Comparison of ENCODE assay signal across 9 mouse cellular contexts in the genomic region with DNA sequence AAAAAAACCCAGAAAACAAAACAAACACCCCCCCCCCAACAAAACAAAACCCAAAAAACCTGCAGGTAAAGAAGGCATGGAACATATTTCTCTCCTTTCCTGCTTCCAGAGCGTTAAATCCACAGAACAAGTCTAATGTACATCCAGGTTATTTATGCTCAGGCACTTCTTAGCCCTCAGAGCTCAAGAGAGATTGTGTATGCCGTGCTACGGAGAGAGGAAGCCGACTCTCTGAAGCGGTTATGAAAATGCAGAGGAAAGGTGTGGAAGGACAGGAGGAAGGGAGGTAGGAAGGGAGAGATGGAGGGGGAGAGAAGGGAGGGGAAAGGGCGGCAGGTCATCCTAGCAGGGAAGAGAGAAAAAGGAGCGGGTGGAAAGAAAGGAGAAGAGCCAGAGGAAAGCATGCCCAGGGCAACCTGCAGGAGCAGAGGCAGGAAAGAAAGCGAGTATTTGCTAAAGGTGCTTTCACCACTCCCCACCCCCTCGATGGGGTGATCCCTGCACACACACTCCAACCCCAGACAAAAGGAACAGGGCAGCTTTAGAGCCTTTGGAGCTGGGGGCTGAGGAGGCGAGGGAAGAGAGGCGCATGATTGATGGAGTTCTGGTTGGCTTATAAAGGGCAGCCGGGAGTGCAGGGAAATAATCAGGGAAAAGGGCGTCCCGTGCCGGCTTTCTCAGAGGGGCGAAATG.
DNase-seq lines count a peak whose midpoint lies in the region; ATAC-seq and TF ChIP-seq lines count a peak whose summit lies in the region.
"Had no signal": no experiment of that assay in that cellular context is flagged by ENCODE, and none has a peak within 500 bp of the region (broad histone marks: within the 10 kb centered on the region; RNA-seq: fewer than 3 reads in every experiment).

No protein-coding gene starts in this region.

- H3K4me2 ChIP-seq in heart, postnatal 0 days (ENCODE audit: low read depth, low read length): peak overlapping the region; percentile 58
- peak overlapping the region; percentile 53 for H3K4me2 ChIP-seq in liver, embryonic 11.5 days
- peak overlapping the region; percentile 58 for H3K4me2 ChIP-seq in stomach, postnatal 0 days (replicated peaks; ENCODE audit: low read depth)

- no peak overlapping the region for H3K27ac ChIP-seq in heart, postnatal 0 days (ENCODE audit: low read depth)
- H3K27ac ChIP-seq in liver, embryonic 11.5 days (ENCODE audit: low read depth, low read length): no peak overlapping the region
- H3K27ac ChIP-seq in stomach, postnatal 0 days (replicated peaks): no peak overlapping the region

- no peaks in the 10 kb centered on the region; the same call in 1 of the 2 replicates for H3K4me1 ChIP-seq in heart, postnatal 0 days (ENCODE audit: control insufficient read depth, insufficient read depth)
- no peaks in the 10 kb centered on the region for H3K4me1 ChIP-seq in liver, embryonic 11.5 days (replicated peaks; ENCODE audit: control insufficient read depth, insufficient read depth, low read length)
- H3K4me1 ChIP-seq in stomach, postnatal 0 days (replicated peaks; ENCODE audit: control insufficient read depth, insufficient read depth): no peaks in the 10 kb centered on the region

- no peaks in the 10 kb centered on the region for H3K27me3 ChIP-seq in heart, postnatal 0 days (ENCODE audit: control insufficient read depth, insufficient read depth, low read length)
- no peaks in the 10 kb centered on the region for H3K27me3 ChIP-seq in liver, embryonic 11.5 days (replicated peaks; ENCODE audit: control insufficient read depth, insufficient read depth, low read length)
- no peaks in the 10 kb centered on the region for H3K27me3 ChIP-seq in stomach, postnatal 0 days (ENCODE audit: control insufficient read depth, insufficient read depth, low read length)

- H3K9me3 ChIP-seq in heart, postnatal 0 days (replicated peaks; ENCODE audit: control insufficient read depth, low read length): no peaks in the 10 kb centered on the region; the same call in 1 of the 2 replicates
- H3K9me3 ChIP-seq in liver, embryonic 11.5 days (ENCODE audit: control insufficient read depth, low read length): no peaks in the 10 kb centered on the region
- H3K9me3 ChIP-seq in stomach, postnatal 0 days (ENCODE audit: control insufficient read depth, low read length): no peaks in the 10 kb centered on the region

- no peak for TF ChIP-seq CTCF in heart, postnatal 0 days (IDR thresholded peaks at IDR 0.05; ENCODE audit: low read depth)
- no peak for TF ChIP-seq CTCF in stomach, postnatal 0 days (IDR thresholded peaks at IDR 0.05; ENCODE audit: low read depth)

- no peak for TF ChIP-seq EP300 in heart, postnatal 0 days (IDR thresholded peaks at IDR 0.05; ENCODE audit: low read depth)
- TF ChIP-seq EP300 in stomach, postnatal 0 days (optimal IDR thresholded peaks at IDR 0.05): no peak

- peak overlapping the region; percentile 28 for H3K4me3 ChIP-seq in heart, postnatal 0 days (ENCODE audit: low read depth, low read length)
- no peak overlapping the region for H3K4me3 ChIP-seq in liver, embryonic 11.5 days (ENCODE audit: low read depth, low read length)
- peak overlapping the region; percentile 11 for H3K4me3 ChIP-seq in stomach, postnatal 0 days (ENCODE audit: low read depth, low read length)
- H3K4me3 ChIP-seq: myocyte had no signal

- peak; percentile 8 for DNase-seq in ovary, postnatal 36 days (ENCODE audit: low spot score)
- no peak for DNase-seq in ovary, postnatal 10 days (ENCODE audit: low spot score)
- no peak for DNase-seq in heart, postnatal 0 days (ENCODE audit: low spot score)
- DNase-seq in liver, embryonic 11.5 days (ENCODE audit: low spot score): peak; percentile 46
- DNase-seq in stomach, postnatal 0 days (ENCODE audit: low spot score): peak; percentile 38
- DNase-seq in adrenal gland, adult 18-20 months (ENCODE audit: low spot score in 2 of 2): no peak
- no peak for DNase-seq in left cerebral cortex, adult 9 months (ENCODE audit: low spot score in 2 of 2)

- ATAC-seq in heart, postnatal 0 days (ENCODE audit: insufficient read depth, low read depth): no peak
- no peak for ATAC-seq in liver, embryonic 11.5 days (replicated peaks; ENCODE audit: low FRiP score)
- no peak for ATAC-seq in stomach, postnatal 0 days (ENCODE audit: low FRiP score, low TSS enrichment)
- no peak for ATAC-seq in CD4-positive, CD25-positive, alpha-beta regulatory T cell, adult 4 months

- no peak overlapping the region for H3K9ac ChIP-seq in heart, postnatal 0 days (replicated peaks; ENCODE audit: low read depth, low read length)
- H3K9ac ChIP-seq in liver, embryonic 11.5 days (ENCODE audit: low read depth, low read length): no peak overlapping the region
- no peak overlapping the region for H3K9ac ChIP-seq in stomach, postnatal 0 days (ENCODE audit: low read length)

- H3K36me3 ChIP-seq in heart, postnatal 0 days (replicated peaks; ENCODE audit: control insufficient read depth, insufficient read depth, low read length): no peaks in the 10 kb centered on the region
- H3K36me3 ChIP-seq in liver, embryonic 11.5 days (ENCODE audit: control insufficient read depth, insufficient read depth, low read length): no peaks in the 10 kb centered on the region
- H3K36me3 ChIP-seq in stomach, postnatal 0 days (ENCODE audit: control insufficient read depth, insufficient read depth, low read length): no peaks in the 10 kb centered on the region

- WGBS in heart, postnatal 0 days: 11% methylated on average over 16 of the region's 16 CpGs
- 20% methylated on average over 16 of the region's 16 CpGs for WGBS in liver, embryonic 11.5 days
- WGBS in stomach, postnatal 0 days: 11% methylated on average over 15 of the region's 16 CpGs

Comparison
In these comparisons a context has a peak if more than half of its experiments do, and no peak if none do; other contexts are left out.
1. DNase-seq: peak in ovary, postnatal 36 days (single experiment), liver, embryonic 11.5 days (single experiment) and stomach, postnatal 0 days (single experiment); none in ovary, postnatal 10 days (single experiment), heart, postnatal 0 days (single experiment), adrenal gland, adult 18-20 months (0 of 2) and left cerebral cortex, adult 9 months (0 of 2).
2. Peak in every context shown above with its lines, with median percentiles within 50 percentile points of each other: H3K4me2 ChIP-seq.